Mouse (Mus musculus) bone marrow macrophage, adult 2 months (primary cell): ENCODE results near the gene Tnpo2.

Source experiments
- CTCF ChIP-seq: IDR thresholded peaks from 2 replicates; pipeline ENCODE4 v1.5.1; 2012; ENCODE audit warnings: low read depth, mild to moderate bottlenecking, low read length, moderate library complexity
- POLR2A ChIP-seq: IDR thresholded peaks from 2 replicates; pipeline ENCODE4 v1.6.1; 2012; ENCODE audit warnings: mild to moderate bottlenecking, low read depth, low read length, borderline replicate concordance

GRCm38 (mm10) chr8:85081216-85081555, 44.5 kb downstream of the Tnpo2 start, which contains the start of gene Wdr83:
- no peak for TF ChIP-seq POLR2A
- TF ChIP-seq CTCF, result no peak
